ENCODE assay signal across 23 mouse cellular contexts in genomic region chr16:25912185-25912584, GRCm38 (mm10).
"Had no signal": no experiment of that assay in that cellular context is flagged by ENCODE, and none has a peak within 500 bp of the region (broad histone marks: within the 10 kb centered on the region; RNA-seq: fewer than 3 reads in every experiment).

No protein-coding gene starts in this region.

- H3K27ac ChIP-seq: heart, adult 2 months; heart, embryonic 13.5 days; heart, embryonic 15.5 days; hindbrain, embryonic 10.5 days; hindbrain, embryonic 12.5 days; hindbrain, embryonic 14.5 days; intestine, embryonic 15.5 days; limb, embryonic 13.5 days; limb, embryonic 15.5 days; liver, embryonic 12.5 days; liver, embryonic 14.5 days had no signal

- DNase-seq: gastrocnemius, postnatal 14 days; heart, adult 2 months; heart, postnatal 4 days; kidney, adult 18-20 months; kidney, adult 8-10 months; kidney, postnatal 14 days; kidney, postnatal 36 days; layer of hippocampus, adult 9-11 months; layer of hippocampus, postnatal 36 days; left cerebral cortex, postnatal 4 days had no signal

- H3K4me3 ChIP-seq: heart, adult 2 months; heart, embryonic 13.5 days; heart, embryonic 15.5 days; hindbrain, embryonic 10.5 days; hindbrain, embryonic 12.5 days; intestine, embryonic 15.5 days; limb, embryonic 13.5 days; limb, embryonic 15.5 days; liver, embryonic 12.5 days had no signal

- ATAC-seq: hindbrain, embryonic 16.5 days; inflammation-experienced regulatory T-cells, adult 6 months; intestine, embryonic 15.5 days; intestine, postnatal 0 days; liver, embryonic 12.5 days had no signal
